Mouse (Mus musculus): ENCODE measurements around the gene Myocd.

GRCm38 (mm10) chr11:65294128-65294833 is 24.5 kb upstream of the Myocd start:
- TF ChIP-seq POLR2A (IDR thresholded peaks at IDR 0.05; ENCODE audit: insufficient read length, low read depth) (no peak), CEBPB (IDR thresholded peaks at IDR 0.05; ENCODE audit: insufficient read depth, poor library complexity, severe bottlenecking) (no peak), TCF12 (IDR thresholded peaks at IDR 0.05; ENCODE audit: insufficient read depth, poor library complexity, severe bottlenecking) (no peak), MAX (IDR thresholded peaks at IDR 0.05; ENCODE audit: low read depth) (no peak), USF1 (IDR thresholded peaks at IDR 0.05; ENCODE audit: low read depth) (no peak)
